Mouse (Mus musculus): Measurements from ENCODE around the gene Hnrnpa3.
A peak's percentile ranks its signal among the peaks of the same experiment; 100 is the strongest.

The Hnrnpa3 gene

GRCm38 (mm10) chr2:75701207-75701606, 42.1 kb downstream of the Hnrnpa3 start:
- no peak for ATAC-seq (ENCODE audit: insufficient number of reproducible peaks, low FRiP score, low TSS enrichment)

- no peak for ATAC-seq (ENCODE audit: insufficient number of reproducible peaks, low FRiP score, low TSS enrichment)
Measured at GRCm38 (mm10) chr2:75701822-75702587, 42.9 kb downstream of the Hnrnpa3 start.

DNA sequence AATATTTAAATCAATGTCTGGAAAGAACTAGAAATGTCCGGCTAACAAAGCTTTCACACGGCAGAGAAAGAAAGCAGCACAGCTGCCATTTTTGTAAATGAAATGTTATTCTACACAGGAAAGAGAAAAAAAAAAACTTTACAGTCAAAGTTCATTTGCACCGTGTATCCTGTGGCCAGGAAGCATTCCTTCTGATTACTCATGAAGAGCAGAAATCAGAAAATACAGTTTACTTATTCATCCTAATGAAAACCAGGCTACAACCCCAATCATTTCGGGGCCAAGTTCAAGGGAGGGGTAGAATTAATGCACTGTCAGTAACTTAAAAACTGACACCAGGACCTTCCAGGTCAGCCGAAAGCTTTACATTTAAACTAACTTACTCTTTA, 43.5 kb downstream of the Hnrnpa3 start:
- ATAC-seq (ENCODE audit: insufficient number of reproducible peaks, low FRiP score, low TSS enrichment): no peak

DNA sequence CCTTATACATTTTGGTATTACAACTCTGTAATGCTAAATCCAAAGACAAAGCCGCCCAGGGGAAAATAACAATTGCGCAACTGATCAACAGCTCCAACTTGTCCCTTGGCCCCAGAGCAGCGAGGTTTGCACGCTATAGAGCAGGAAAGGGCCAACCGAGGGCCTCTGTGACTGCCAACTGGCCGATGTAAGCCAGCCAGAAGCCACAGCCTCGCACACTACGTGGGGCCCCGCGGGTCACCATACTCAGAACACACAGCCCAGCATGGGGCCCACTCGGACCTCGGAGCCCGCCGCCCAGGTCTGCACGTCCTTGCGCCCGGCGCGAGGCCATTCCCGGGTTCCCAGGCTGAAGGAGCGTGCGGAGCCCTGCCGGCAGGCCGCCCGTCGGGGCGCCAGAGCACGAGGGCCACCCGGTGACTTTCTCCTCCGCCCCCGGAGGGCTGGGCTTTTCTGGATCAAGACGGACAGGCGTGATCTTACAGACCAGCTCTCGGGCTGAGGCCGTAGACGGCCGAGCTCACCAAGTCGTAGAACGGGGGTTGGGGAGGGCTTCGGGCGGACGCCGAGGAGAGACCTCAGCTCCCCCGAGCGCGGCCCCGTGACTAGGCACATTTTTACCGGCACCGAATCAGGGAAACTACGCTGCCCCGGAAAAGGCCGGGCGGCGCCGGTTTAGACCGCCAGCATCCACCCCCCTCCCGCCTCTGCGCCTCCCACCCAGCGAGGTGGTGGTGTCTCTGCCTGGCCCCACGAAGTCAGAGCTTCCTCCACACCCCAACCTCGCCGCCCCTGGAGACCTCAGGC, 44.5 kb downstream of the Hnrnpa3 start:
- ATAC-seq (ENCODE audit: insufficient number of reproducible peaks, low FRiP score, low TSS enrichment): 0 out of 2 replicates have a peak, but pooled peaks have one; percentile 40

DNA sequence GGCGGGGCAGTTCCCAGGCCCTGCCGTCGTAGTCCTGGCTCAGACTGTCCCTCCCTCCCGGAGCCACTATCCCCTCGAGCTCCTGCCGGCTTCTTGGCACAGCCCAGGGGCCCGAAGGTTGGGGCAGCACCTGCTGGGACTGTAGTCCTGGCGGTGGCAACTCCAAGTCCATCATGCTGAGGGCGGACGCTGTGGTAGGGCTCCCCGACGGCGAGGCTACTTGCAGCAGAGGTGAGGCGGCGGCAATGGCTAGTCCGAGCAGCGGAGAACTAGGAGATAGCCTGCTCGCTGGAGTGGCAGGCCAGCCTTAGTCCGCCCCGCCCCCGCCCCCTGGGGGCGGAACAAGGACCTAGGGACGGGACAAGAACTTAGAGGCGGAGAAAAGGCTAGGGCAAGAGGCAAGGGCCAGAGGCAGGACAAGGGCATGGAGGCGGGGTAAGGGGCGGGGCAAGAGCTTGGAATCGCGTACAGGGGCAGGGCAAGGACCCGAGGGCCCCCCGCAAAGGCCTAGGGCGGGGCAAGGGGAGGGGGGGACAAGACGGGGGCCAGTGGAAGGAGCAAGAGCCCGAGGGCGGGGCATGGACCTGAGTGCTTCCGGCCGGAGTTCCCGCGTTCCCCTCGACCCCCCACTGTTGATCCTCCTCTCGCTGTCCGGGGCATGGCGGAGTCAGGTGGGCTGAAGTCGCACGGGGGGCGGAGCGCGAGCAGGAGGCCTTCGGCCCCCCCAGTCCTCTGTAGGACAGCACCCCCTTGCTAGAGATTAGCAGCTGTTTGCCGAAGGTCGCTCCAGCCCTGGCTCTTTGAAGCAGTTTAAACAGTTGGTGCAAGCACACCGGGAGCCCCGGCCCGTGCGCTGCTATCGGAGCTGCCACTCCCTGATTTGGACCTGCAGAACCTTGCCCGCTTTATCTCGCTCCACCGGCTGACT, 45.4 kb downstream of the Hnrnpa3 start, which contains the start of gene Nfe2l2:
Gene Nfe2l2, minus strand, starts transcription at position 408 of the 928 bp plus-strand sequence.
- peak; percentile 77 for ATAC-seq (ENCODE audit: insufficient number of reproducible peaks, low FRiP score, low TSS enrichment)

DNA sequence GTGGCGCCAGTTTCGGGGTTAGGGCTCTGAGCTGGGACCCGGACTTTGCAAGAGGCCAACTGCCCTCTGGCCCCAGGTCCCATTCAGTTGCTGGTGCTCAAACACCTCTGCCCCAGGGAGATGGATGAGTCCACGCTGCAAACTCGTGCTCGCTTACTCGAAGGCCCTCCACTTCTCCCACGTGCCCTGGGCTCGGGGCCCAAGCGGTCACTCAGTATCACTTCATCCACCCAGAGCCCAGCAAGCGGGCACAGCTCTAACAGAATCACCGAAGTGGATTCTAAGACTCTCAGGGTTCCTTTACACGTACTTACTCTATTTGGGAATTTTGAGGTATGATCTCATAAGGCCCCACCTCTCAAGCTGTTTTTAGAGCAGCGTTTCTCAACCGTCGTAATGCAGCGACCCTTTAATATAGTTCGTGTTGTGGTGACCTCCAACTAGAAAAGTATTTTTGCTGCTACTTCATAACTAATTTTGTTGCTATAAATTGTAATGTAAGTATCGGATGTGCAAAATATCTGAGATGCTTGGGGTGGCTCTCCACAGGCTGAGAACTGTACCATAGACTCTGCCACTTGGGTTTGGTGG, 46.2 kb downstream of the Hnrnpa3 start:
- ATAC-seq (ENCODE audit: insufficient number of reproducible peaks, low FRiP score, low TSS enrichment): no peak

DNA sequence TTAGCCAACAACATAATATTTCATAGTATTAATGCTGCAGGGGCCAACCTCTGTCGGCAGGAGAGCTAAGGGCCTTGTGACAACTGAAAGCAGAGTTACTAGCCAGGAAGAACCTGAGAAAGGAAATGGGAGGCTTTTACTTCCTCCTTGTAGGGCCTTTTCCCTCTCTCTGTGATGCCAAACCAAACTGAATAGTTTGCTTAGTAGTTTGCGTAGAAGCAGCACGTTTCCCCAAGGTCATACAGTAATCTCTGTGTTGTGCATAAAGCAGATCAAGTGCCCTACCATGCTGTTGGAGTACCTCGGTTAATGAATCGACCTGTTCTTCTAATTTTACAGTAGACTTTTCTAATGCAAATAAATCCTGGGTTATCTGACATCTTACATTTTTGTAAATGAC, 47.4 kb downstream of the Hnrnpa3 start:
- ATAC-seq (ENCODE audit: insufficient number of reproducible peaks, low FRiP score, low TSS enrichment): no peak

DNA sequence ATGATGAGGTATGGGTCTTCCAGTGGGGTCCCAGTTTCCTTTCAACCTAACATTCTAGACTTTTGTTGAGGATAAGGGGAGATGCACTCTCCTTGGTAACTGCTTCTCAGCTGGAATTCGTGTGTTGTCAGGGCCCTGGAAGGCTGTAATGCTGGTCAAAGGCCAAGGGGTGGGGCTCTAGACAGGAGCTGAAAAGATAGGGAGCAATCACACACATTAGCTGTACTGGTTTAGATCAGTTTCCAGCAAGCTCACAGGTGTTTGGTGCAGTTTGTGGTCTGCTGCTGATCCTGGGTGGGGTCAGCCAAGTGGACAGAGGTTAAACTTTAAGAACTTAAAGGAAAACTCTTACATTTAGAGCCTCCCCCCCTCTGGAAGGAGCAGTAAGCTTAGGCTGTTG, 48.4 kb downstream of the Hnrnpa3 start:
- ATAC-seq (ENCODE audit: insufficient number of reproducible peaks, low FRiP score, low TSS enrichment): no peak

- ATAC-seq (ENCODE audit: insufficient number of reproducible peaks, low FRiP score, low TSS enrichment): no peak
Measured at GRCm38 (mm10) chr2:75713083-75713482, 54.0 kb downstream of the Hnrnpa3 start.

GRCm38 (mm10) chr2:75714766-75715165, 55.7 kb downstream of the Hnrnpa3 start:
- no peak for ATAC-seq (ENCODE audit: insufficient number of reproducible peaks, low FRiP score, low TSS enrichment)

DNA sequence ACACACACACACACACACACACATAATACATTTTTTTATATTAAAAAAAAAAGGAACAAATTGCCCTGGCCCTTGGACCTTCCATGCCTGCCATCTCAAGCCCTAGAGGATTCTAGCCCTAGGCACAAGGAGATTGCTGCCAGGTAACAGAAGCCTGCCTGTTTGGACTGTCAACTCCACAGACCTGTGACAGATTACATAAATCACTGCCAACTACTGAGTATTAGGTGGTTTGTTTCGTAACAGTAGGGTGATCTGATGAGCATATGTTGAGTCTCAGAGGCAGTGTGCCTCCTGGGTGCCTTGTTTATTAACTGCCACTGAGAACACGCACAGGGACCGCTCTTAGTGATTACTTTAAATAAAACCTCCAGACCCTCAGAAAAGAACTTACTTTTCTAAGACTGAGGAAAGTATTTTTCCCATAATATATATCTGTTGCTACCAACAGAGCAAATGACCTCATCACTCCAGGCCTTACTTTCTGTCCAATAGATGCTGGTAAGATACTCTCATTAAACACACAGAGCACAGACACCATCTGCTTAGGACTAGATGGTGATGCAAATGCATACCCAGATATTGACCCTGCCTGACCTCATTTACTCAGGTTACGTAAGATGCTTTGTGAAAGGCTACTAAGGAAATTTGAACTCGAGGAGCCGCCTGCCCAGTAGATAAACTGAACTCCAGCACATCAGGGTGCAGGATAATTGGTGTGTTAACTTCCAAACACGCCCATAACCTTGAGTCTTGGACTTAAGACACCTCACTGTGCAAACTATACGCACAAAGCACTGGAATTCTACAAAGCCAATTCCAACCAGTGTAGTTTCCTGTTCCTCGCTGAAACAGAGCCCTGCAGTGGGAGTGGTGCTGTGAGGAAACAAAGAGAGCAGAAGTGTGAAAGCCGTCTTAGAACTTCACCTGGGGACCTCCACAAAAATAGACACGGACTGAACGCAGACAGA, 57.3 kb downstream of the Hnrnpa3 start:
- peak; percentile 98 for ATAC-seq (ENCODE audit: insufficient number of reproducible peaks, low FRiP score, low TSS enrichment)

Measured in cerebellum, adult (tissue).